Mouse (Mus musculus) left cerebral cortex, adult 6 months (tissue): ENCODE data around the gene Scrg1. TPM values are rescaled to one million over a fixed set of nuclear protein-coding genes. Genes with fewer than 3 reads are reported as not detected.

Experiments
- long read RNA-seq, 2 experiments: library from polyadenylated mRNA; unstranded; transcript quantifications; one replicate each; pipeline ENCODE4 v2.0.0; 2019 to 2020
- polyA plus RNA-seq: library from polyadenylated mRNA; unstranded; fragments of <200 nt; fragmentation: Nextera tagmentation; gene quantifications from 2 replicates; pipeline ENCODE4 v1.2.3, GENCODE M21; 2021

Gene Scrg1
- polyA plus RNA-seq: 87.3 and 107 TPM in 2 replicates
- long read RNA-seq, experiment 1, transcript Scrg1-201 (3 exons, 700 nt): major isoform, 24 of 28 reads
- long read RNA-seq, experiment 1, partial matches to known transcripts: 1 of 28 reads
- long read RNA-seq, experiment 1, other reads (novel, unspliced or antisense): 3 of 28 reads
- long read RNA-seq, experiment 2, transcript Scrg1-201 (3 exons, 700 nt): major isoform, 43 of 44 reads
- long read RNA-seq, experiment 2, partial matches to known transcripts: 1 of 44 reads
- long read RNA-seq, experiment 2, other reads (novel, unspliced or antisense): 0 of 44 reads

DNA sequence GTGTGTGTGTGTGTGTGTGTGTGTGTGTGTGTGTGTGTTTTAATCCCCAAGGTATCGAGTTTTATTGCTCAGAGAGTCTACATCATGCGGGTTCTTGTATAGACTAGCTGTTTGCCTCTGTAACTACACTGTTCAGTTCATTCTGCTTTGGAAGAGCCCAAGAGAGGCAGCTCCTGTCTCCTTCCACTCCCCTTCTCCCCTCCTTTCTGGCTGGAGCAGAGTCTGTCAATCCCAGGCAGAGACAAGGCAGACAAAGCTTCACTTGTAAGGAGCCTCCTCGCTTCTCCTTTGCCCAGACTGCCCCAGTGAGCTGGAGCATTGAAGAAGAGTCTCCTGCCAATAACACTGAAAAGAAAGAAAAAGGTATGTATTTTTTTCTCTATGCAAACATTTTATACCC lies at the start of gene Scrg1:
TSS of gene Scrg1 (plus strand) at position 159 of the 400 bp plus-strand sequence.

DNA sequence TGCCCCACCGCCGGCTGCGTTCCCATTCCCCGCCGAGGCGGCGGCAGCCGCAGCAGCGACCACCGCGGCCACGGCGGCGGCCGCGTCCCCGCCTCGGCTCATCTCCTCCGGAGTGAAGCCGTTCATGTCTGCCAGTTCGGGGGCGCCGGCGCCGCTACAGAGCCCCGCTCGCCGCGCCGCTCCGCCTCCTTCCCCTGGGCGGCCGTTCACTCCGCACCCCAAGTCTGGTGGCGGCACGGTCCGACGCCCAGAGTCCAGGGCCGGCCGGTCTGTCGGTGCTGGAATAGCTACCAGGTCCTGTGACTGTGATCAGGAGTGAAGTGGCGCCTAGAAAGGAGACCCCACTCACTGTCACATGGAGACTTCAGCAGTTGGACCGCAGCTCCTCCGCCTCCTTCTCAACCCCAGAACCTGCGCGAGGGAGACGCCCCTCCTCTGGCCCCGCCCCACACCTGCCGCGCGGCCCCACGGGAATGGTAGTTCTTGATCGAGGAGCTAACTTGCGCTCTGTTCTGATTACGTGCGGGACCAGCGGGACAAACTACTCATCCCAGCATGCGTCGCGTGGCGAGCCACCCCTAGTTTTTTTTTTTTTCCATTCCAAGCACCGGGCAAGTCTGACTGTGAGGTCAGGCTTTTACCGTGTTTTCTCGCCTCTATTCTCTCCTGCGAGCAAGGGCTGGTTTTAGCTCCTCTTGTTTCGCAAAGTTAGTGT lies 31.9 kb downstream of the Scrg1 start, which contains the start of gene Sap30:
TSS of gene Sap30 (minus strand) at position 420 of the 715 bp plus-strand sequence.

DNA sequence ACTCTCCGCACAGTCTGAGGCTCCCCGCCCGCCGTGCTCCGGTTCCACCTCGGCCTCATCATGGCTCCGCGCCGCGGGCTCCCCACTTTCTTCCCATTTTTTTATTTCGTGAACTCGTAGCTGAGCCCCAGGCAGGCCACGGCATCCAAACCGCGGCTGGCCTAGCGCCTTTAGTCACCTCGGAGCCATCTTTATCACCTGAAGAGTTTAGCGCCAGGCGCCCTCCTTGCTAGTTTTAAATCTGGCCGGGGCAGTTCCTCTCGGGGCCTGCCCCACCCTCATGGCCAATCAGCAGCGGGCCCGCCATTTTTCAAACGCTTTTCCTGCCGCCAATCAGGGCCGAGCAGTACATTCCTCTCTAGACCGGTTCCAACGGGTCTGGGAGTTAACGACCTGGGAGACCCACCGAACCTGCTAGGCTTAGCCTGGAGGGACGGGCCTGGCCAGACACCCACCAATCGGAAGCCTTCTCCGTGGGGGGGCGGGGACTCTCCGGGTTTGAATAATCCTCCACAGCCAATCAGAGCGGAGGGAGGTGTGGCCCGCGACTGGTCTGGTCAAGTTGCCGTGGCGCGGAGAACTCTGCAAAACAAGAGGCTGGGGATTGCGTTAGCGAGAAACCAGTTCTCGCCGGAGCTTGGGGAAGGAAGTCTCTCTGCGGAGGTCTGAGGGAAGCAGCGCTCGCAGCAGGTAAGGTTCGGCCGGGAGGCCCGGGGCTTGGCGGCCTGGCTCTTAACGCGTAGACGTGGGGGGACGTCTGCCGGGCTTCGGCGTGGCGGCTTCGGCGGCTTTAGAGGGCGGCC lies 55.8 kb downstream of the Scrg1 start, which contains the start of gene Hmgb2:
TSS of gene Hmgb2 (plus strand) at position 592 of the 803 bp plus-strand sequence.

Other genes starting within 250 kb of the Scrg1 start
- gene Hand2, start 134.9 kb upstream of the Scrg1 start, polyA plus RNA-seq: not detected in 2 replicates
- gene Sap30, start 31.9 kb downstream of the Scrg1 start, polyA plus RNA-seq: 7.6 and 14.5 TPM in 2 replicates
- gene Hmgb2, start 56.0 kb downstream of the Scrg1 start, polyA plus RNA-seq: 12.8 and 16.0 TPM in 2 replicates
- 2.3 and 3.2 TPM in 2 replicates for gene Galnt7, start 197.1 kb downstream of the Scrg1 start, polyA plus RNA-seq